Mouse (Mus musculus) brain, embryonic 14.5 days (tissue): ENCODE measurements around the gene Otol1. TPM values are rescaled to one million over a fixed set of nuclear protein-coding genes. Genes with fewer than 3 reads are reported as not detected.

Experiments used
- DNase-seq: peaks from one replicate; pipeline ENCODE4 v3.0.0-alpha.2; 2011; ENCODE audit warnings: low read depth
- CTCF ChIP-seq: fragments of 200-500 bp; IDR thresholded peaks from 2 replicates; pipeline ENCODE4 v1.5.1; 2012; ENCODE audit warnings: inconsistent platforms, mild to moderate bottlenecking, moderate library complexity, borderline replicate concordance; ENCODE audit not compliant: insufficient read depth, insufficient read length; ENCODE audit errors: extremely low read depth
- POLR2A ChIP-seq: fragments of 200-500 bp; IDR thresholded peaks from 2 replicates; pipeline ENCODE4 v1.6.1; 2012; ENCODE audit warnings: mild to moderate bottlenecking, inconsistent platforms, borderline replicate concordance; ENCODE audit not compliant: poor library complexity, insufficient read depth, insufficient read length, severe bottlenecking; ENCODE audit errors: extremely low read depth
- polyA plus RNA-seq: library from polyadenylated mRNA; depleted of rRNA; stranded (reverse); fragments of >200 nt; gene quantifications from 2 replicates; pipeline ENCODE4 v1.2.3, GENCODE M21; 2012; rRNA removed

Otol1 gene
- polyA plus RNA-seq = 0.05 TPM in 1 of 2 replicates, not detected in the other

DNA sequence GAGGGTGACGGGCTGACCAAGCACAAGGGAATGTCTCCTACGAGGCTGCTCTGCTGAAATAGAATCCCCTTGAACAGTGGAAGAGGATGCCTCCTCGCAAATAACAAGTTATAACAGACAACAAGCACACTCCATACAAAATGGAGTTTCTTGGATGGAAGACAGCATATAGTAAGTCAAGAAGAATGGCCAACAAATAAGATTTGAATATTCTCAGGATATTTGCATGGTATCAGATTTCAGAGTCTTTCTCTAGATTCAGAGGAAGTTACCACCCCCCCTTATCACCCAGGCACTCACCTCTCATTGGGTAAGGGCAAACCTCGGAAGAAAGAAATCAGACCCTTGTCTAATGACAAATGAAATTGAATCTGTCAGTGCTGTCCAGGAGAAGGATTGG lies at the start of gene Otol1:
TSS of gene Otol1 (plus strand) at position 301 of the 400 bp plus-strand sequence.
- no peak for TF ChIP-seq CTCF
- no peak for TF ChIP-seq POLR2A
- DNase-seq = no peak

DNA sequence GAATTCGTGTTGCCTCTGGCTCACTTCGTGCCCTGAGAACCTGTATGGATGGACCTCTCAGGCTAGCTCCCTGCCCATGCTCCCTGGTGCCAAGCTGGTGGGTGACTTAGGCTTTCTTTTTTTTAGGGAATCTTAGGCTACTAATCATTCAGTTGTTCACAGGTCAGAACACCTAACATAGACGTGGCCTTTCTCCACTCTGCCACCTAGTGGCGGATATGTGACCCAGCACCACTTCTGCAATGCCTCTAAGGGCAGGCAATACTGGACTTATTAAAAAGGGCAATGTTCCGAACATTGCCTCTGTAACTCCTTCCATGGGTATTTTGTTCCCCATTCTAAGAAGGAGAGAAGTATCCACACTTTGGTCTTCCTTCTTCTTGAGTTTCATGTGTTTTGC lies 45.2 kb upstream of the Otol1 start:
- DNase-seq = peak; percentile 25
- TF ChIP-seq CTCF (peak; percentile 56; the same call in 1 of the 2 replicates), POLR2A (no peak)

DNA sequence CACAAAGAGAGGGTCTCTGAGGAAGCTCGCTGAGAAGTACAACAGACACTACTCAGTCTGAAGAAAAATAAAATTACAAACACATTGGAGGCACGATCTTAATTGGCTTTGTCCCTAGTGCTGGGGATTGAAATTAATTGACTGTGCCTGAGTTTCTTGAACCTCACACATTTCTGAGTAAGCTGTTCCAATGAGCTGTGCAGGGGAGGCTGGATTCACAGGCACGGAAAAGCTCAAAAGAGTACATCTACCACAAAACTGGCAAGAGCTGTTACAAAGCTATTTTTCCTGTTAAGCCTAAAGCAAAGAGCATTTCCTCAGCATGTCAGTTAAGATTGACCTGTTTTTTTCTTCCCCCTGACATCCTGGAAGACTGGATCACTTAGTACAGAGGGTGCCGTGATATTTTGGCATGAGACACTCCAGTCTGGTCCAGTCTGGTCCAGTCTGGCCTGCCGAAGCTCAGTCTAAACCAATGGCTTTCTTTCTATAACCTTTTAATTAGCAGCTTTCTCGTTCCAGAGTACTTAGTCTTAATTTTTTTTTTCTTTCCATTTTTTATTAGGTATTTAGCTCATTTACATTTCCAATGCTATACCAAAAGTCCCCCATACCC lies 35.8 kb upstream of the Otol1 start:
- peak; percentile 62 for DNase-seq

DNA sequence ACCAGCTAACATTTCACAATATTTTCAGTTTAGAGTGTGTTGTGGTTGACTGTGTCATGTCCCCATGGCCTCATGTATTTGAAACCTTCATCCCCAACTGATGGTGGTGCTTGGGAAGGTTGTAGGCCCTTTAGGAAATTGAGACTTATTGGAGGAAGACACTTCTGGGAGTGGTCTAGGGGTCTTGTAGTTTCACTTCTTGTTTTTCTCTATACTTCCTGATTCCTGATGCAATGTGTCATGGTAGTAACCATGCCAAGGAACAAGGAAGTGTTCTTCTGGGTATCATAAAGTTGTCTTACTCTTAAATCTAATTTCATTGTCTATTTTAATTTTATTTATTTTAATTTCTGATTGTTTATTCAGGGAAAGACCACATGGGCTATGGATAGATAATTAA lies 29.3 kb upstream of the Otol1 start:
- DNase-seq = no peak
- no peak for TF ChIP-seq POLR2A
- no peak for TF ChIP-seq CTCF

More for the DNA sequence above, 35.8 kb upstream of the Otol1 start:
- TF ChIP-seq POLR2A (no peak), CTCF (no peak)

DNA sequence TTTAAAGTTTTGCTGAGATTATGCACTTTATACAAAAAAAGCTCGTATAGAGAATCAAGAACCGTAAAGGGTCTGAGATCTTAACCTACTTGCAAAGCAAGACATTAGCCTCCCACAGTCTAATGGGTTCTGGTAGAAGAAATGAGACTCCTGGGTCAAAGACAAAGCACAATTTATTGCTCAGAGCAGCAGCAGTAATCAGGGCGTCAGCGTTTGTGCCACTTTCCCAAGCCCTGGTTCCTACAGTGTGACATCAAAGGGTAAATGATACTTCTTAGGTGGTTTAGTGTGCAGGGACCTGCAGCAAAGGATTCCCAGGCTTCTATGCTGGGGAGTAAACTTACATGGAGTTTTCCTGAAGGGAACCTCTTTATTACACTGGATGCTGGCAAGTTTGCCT lies 13.6 kb upstream of the Otol1 start:
- no peak for TF ChIP-seq POLR2A
- TF ChIP-seq CTCF = no peak
- no peak for DNase-seq

DNA sequence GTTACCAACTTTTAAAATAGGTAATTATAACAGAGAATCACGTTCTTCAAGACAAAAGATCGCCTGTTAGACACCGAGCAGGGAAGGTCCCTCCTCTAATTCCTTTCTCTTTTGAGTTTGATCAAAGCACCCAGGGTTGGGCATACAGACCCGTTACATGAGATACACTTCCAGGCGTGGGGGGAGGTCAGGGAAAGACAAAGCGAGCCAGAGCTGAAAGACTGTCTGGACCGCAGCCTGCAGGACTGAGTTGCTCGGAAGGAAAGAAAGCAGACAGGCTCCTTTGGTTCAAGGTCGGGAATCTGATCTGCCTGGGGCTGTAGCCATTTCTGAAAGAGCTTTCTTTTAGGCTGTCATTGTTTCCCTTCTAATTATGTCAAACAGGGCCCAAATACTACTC lies 5.9 kb upstream of the Otol1 start:
- TF ChIP-seq CTCF (no peak), POLR2A (no peak)
- peak; percentile 84 for DNase-seq

DNA sequence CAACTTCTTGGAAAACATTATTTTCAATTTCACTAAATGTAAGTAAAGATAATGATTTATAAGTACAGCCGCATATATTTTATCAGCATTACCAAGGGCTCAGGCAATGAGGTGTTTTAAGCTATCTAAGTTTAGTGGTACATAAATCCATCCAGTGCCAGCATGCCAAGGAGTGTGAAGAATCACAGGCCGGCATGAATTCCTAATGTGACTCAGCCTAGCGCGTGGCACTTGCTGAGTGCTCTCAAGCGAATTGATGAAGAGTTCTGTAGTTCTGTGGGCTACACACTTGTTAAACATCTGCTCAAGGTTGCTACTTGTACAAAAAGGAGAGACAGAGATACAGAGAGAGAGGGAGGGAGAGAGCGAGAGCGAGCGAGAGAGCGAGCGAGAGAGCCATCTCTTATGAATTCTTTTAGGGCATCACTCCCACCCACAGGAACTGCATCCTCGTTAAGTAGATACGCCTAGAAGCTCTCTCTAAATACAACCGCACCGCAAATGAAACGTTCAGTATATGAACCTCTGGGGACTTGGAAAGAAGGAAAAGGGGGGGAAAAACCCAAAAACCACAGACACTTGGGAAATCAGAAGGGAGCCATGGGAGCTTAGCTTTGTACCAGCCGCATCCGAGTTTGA lies 4.2 kb upstream of the Otol1 start:
- peak; percentile 45 for DNase-seq
- TF ChIP-seq CTCF (no peak), POLR2A (no peak)

DNA sequence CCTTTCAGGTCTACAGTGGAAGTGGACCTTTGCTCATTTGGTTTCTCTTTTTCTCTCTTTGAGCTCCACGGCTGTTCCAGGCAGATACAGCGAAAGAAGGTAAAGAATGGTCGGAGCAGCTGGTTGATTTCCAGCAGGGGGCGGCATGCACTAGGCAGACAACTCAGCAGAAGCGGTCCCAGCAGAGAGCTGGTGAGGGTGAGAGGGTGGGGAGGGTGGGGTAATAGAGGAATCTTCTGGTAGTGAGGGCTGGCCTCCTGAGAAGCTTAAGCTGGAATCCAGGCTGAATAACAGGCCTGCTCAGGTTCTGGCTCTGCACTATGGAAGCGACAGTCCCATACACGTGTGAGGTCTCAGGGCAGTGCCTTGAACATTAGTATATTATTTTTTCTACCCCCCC lies 3.5 kb upstream of the Otol1 start:
- TF ChIP-seq POLR2A (no peak), CTCF (peak; percentile 45)
- peak; percentile 51 for DNase-seq

DNA sequence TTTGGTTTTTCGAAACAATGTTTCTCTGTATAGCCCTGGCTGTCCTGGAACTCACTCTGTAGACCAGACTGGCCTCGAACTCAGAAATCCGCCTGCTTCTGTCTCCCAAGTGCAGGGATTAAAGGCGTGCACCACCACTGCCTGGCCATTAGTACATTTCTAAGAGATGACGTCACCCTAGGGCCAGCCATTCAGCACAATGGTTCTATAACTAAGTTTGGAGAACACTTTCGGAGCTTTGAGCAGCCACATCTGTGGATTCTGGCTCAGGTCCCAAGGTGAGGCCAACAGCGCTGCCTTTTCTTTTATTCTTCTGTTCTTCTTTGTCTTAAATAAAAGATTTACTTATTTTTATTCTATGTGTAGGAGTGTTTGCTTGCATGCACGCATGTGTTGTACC lies 3.0 kb upstream of the Otol1 start:
- TF ChIP-seq CTCF (no peak), POLR2A (no peak)
- peak; percentile 42 for DNase-seq

DNA sequence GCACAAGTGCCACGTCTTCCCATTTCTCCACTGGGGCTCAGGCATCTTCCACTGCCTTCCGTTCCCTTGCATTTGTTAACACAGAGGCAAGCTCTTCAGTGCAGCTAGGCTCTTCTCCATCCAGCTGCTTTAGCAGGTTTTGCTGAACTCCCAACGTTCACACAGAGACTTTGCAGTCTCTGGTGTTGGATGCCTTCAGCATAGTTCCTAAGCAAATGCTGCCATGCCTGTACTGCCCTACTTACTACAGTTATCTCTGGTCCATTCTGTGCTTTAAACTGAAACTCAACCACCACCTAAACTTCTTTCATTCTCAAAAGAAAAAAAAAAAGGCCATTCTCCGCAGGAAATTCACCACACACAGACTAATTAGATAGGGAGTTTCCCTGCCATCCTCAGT lies 5.2 kb downstream of the Otol1 start:
- DNase-seq = no peak
- TF ChIP-seq CTCF (no peak), POLR2A (no peak)

DNA sequence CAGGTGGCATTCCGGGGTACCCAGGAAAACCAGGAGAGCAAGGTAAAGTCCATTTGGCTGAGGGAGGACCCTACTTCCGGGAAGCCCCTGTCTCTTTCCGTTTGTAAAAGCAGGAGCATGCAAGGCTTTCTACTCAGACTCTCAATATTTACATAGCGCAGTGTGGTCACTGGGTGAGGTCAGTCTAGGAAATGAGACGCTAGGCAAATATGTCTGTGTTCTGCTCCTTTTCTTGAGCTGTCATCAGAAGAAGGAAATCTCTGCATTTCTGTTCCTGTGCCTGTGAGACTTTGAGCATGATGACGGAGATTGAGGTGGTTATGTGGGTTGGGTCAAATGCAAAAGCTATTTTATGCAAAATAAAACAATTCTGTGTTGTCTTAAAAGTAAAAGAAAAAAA lies 19.2 kb downstream of the Otol1 start:
- DNase-seq = no peak
- TF ChIP-seq CTCF = no peak
- no peak for TF ChIP-seq POLR2A

DNA sequence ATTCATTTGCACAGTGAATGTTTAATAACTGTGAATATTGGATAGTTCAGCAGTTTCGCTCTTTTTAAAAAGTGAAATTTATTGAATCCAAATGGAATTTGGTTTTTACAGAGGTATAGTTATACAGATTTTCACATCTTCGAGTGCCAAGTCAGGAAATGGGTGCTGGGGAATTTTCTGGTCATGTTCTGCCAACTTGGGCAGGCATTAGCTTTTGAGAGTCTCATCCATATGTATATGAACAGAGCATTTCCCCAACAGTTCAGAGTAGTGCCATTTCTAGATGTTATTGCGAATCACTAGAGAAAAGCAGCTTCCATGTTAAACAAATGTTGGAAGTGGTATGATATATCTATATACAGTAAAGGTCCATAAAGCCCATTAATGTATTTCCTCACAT lies 21.8 kb downstream of the Otol1 start:
- DNase-seq = peak; percentile 16
- no peak for TF ChIP-seq CTCF
- no peak for TF ChIP-seq POLR2A

DNA sequence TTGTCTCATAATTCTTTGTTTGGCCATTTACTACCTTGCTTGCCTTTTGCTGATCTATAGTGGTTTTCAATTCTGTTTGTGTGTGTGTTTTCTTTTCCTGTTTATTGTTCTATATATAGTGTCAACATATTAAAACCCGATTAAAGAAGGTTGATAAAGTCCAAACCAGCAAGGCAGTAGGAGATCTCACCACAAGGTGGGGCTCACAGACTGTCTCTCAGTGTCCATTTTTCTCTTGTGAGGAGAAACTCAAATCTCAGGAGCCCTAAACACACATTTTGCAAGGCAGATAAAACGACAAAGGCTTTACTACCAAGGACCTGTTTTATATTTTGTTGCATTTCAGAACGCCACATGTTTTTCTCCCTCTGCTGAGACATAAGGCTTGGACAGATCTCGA lies 28.2 kb downstream of the Otol1 start:
- DNase-seq = peak; percentile 50
- peak; percentile 55; the same call in 1 of the 2 replicates for TF ChIP-seq CTCF
- no peak for TF ChIP-seq POLR2A

Other genes starting within 250 kb of the Otol1 start
- gene Sptssb, start 147.7 kb upstream of the Otol1 start, polyA plus RNA-seq = 0.31 and 0.42 TPM in 2 replicates